Mouse (Mus musculus) erythroblast, embryonic 14.5 days (primary cell): Measurements from ENCODE around the gene Golm1. TPM values are rescaled to one million over a fixed set of nuclear protein-coding genes. Genes with fewer than 3 reads are reported as not detected.

Source experiments
- H3K27me3 ChIP-seq: 2 replicates; pipeline ENCODE4 v1.6.1; 2012; ENCODE audit warnings: inconsistent platforms; ENCODE audit not compliant: control insufficient read depth
- H3K36me3 ChIP-seq: 2 replicates; pipeline ENCODE4 v1.6.1; 2012; ENCODE audit warnings: mild to moderate bottlenecking, inconsistent platforms; ENCODE audit not compliant: control insufficient read depth
- H3K4me1 ChIP-seq: 2 replicates; pipeline ENCODE4 v1.6.1; 2012; ENCODE audit warnings: inconsistent platforms; ENCODE audit not compliant: control insufficient read depth
- H3K4me3 ChIP-seq: replicated peaks from 2 replicates; pipeline ENCODE3; 2012; ENCODE audit warnings: moderate library complexity, mild to moderate bottlenecking, inconsistent platforms
- H3K9me3 ChIP-seq: 2 replicates; pipeline ENCODE4 v1.6.1; 2012; ENCODE audit warnings: low read length, inconsistent platforms, mixed read lengths; ENCODE audit not compliant: control insufficient read depth
- GATA1 ChIP-seq: IDR thresholded peaks from 2 replicates; pipeline ENCODE4 v1.6.1; 2012; ENCODE audit warnings: low read length, inconsistent platforms, mixed read lengths
- TAL1 ChIP-seq: IDR thresholded peaks from 3 replicates; pipeline ENCODE4 v1.6.1; 2012; ENCODE audit warnings: low read length, inconsistent platforms, mixed read lengths
- polyA plus RNA-seq: library from polyadenylated mRNA; stranded (reverse); fragments of >175 nt; gene quantifications from 2 replicates; pipeline ENCODE4 v1.2.3, GENCODE M21; 2012

Gene Golm1
- polyA plus RNA-seq, 1 experiment: 0.98 TPM

- no peaks in the 10 kb centered on the region for H3K27me3 ChIP-seq
- no peak for TF ChIP-seq TAL1
- no peak for TF ChIP-seq GATA1
- H3K4me1 ChIP-seq: peaks cover 48% of the 10 kb centered on the region
Measured at GRCm38 (mm10) chr13:59640178-59640440, 35.5 kb downstream of the Golm1 start.

GRCm38 (mm10) chr13:59639368-59640177 lies 36.0 kb downstream of the Golm1 start:
- no peaks in the 10 kb centered on the region for H3K27me3 ChIP-seq
- TF ChIP-seq TAL1 (no peak), GATA1 (no peak)
- peaks cover 44% of the 10 kb centered on the region for H3K4me1 ChIP-seq
- peaks cover 85% of the 10 kb centered on the region for H3K36me3 ChIP-seq
- no peak overlapping the region for H3K4me3 ChIP-seq
- H3K9me3 ChIP-seq: no peaks in the 10 kb centered on the region

More at GRCm38 (mm10) chr13:59640178-59640440, 35.5 kb downstream of the Golm1 start:
- H3K9me3 ChIP-seq: no peaks in the 10 kb centered on the region
- no peak overlapping the region for H3K4me3 ChIP-seq
- peaks cover 85% of the 10 kb centered on the region for H3K36me3 ChIP-seq

DNA sequence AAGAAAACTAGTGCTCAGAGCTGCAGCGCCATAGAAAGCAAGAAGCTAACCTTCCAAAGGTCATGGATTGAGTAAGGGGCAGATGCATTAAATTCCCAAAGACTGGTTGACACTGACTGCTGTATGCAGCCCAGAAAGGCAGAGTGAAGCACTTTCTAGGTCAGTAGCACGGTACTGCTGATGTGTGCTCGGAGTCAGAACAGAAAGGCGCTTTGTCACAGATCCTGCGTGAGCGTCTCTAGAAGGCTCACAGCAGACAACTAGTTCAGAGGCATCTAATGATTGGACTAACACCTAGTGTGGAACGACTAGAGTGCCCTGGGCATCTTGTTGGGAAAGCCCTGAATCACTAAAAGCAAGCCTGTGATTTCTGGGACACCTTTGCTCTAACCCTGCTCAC lies 37.8 kb downstream of the Golm1 start:
- Histone ChIP-seq H3K4me1 (peaks cover 38% of the 10 kb centered on the region), H3K36me3 (peaks cover 96% of the 10 kb centered on the region), H3K9me3 (no peaks in the 10 kb centered on the region), H3K27me3 (no peaks in the 10 kb centered on the region), H3K4me3 (no peak overlapping the region)
- TF ChIP-seq TAL1 (no peak), GATA1 (no peak)

- Histone ChIP-seq H3K36me3 (peaks cover 97% of the 10 kb centered on the region), H3K9me3 (no peaks in the 10 kb centered on the region), H3K4me3 (no peak overlapping the region), H3K4me1 (peaks cover 11% of the 10 kb centered on the region), H3K27me3 (no peaks in the 10 kb centered on the region)
- TF ChIP-seq TAL1 (no peak), GATA1 (no peak)
Measured at GRCm38 (mm10) chr13:59634637-59635036, 41.0 kb downstream of the Golm1 start.

DNA sequence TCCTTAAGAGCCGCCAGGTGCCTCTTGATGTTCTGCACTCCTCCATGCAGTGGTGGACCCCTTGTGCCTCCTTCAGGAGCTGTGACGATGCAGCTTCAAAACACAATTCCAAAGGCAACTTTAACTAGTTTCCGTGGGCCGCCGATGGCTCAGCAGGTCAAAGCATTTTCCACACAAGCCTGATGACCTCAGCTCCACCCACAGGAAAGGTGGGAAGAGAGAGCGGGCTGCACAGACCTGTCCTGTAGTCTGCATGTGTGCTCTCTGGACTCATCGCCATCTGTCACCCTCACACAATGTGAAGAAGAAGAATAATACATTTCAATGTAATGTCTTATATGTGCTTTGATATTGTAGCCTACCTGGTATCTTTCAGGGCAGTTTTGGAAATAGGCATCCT lies 48.9 kb downstream of the Golm1 start:
- H3K27me3 ChIP-seq: no peaks in the 10 kb centered on the region
- peaks cover 72% of the 10 kb centered on the region for H3K36me3 ChIP-seq
- H3K9me3 ChIP-seq: no peaks in the 10 kb centered on the region
- H3K4me3 ChIP-seq: no peak overlapping the region
- TF ChIP-seq GATA1: no peak
- TF ChIP-seq TAL1: no peak
- H3K4me1 ChIP-seq: no peaks in the 10 kb centered on the region

DNA sequence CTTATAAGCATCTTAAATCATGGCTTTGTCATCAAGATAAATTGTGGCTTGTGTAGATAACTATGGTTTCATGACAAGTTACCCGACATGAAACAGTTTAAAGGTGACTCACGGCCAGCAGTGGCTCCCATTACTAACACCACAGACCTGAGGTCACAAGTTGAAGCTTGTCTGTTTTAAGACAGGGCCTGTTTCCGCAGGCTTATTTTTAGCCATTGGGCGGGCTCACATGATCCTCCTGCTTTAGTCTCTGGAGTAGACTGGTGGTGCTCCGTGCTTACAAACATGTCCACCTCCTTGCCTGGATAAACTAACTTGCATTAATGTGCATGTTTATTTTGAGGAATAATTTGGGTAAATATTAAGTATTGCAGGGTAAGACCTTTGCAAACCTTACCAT lies 50.7 kb downstream of the Golm1 start:
- Histone ChIP-seq H3K9me3 (no peaks in the 10 kb centered on the region), H3K4me3 (no peak overlapping the region), H3K4me1 (peaks cover 3% of the 10 kb centered on the region), H3K27me3 (no peaks in the 10 kb centered on the region), H3K36me3 (peaks cover 72% of the 10 kb centered on the region)
- TF ChIP-seq GATA1 (no peak), TAL1 (no peak)

DNA sequence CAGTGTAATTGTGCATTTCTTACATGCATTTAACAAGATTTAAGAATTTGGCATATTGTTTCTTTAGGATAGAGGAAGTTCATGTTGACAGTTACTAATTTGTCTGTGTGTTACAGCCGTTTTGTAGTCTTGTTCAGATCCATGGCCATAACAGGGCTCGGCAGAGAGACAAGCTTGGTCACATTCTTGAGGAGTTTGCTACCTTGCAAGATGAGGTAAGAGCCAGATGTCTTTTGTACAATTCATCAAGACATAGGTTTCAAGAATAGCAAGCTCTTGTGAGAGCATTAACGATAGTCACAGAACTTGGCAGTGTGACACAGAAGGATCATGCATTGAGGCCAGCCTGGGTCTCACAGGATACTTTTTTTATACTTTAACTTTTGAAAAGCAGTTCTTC lies 51.2 kb downstream of the Golm1 start:
- H3K9me3 ChIP-seq: no peaks in the 10 kb centered on the region
- no peak overlapping the region for H3K4me3 ChIP-seq
- peaks cover 68% of the 10 kb centered on the region for H3K36me3 ChIP-seq
- H3K4me1 ChIP-seq: peaks cover 3% of the 10 kb centered on the region
- no peaks in the 10 kb centered on the region for H3K27me3 ChIP-seq
- no peak for TF ChIP-seq TAL1
- TF ChIP-seq GATA1: no peak

- Histone ChIP-seq H3K36me3 (peaks cover 70% of the 10 kb centered on the region), H3K27me3 (no peaks in the 10 kb centered on the region), H3K9me3 (no peaks in the 10 kb centered on the region), H3K4me3 (no peak overlapping the region), H3K4me1 (peaks cover 3% of the 10 kb centered on the region)
- no peak for TF ChIP-seq TAL1
- no peak for TF ChIP-seq GATA1
Measured at GRCm38 (mm10) chr13:59621643-59622489, 53.7 kb downstream of the Golm1 start.

DNA sequence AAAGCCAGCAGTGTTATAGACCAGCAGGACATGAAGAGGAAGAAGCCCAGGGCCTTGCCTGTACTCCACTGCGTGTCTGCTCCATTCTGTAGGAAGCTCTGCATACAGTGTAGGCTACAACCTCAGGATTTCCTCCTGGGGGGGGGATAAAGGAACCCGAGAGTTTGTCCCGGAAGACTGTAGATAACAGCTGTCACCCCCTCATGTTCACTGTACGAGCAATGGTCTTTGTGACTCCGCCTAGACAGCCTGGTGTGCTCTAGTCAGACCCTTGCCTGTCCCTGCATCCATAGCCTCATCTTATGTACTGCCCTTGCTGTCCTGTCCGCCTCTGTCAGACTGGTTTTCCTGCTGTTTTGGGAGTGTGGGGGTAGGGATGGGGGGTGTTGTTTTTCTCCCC lies 57.1 kb downstream of the Golm1 start:
- H3K36me3 ChIP-seq: peaks cover 56% of the 10 kb centered on the region
- H3K9me3 ChIP-seq: no peaks in the 10 kb centered on the region
- H3K4me3 ChIP-seq: no peak overlapping the region
- no peaks in the 10 kb centered on the region for H3K27me3 ChIP-seq
- peaks cover 3% of the 10 kb centered on the region for H3K4me1 ChIP-seq
- TF ChIP-seq TAL1: no peak
- TF ChIP-seq GATA1: no peak

- Histone ChIP-seq H3K4me3 (no peak overlapping the region), H3K36me3 (peaks cover 54% of the 10 kb centered on the region), H3K27me3 (no peaks in the 10 kb centered on the region)
Measured at GRCm38 (mm10) chr13:59615554-59615953, 60.1 kb downstream of the Golm1 start.

More at GRCm38 (mm10) chr13:59615554-59615953, 60.1 kb downstream of the Golm1 start:
- peaks cover 3% of the 10 kb centered on the region for H3K4me1 ChIP-seq
- H3K9me3 ChIP-seq: no peaks in the 10 kb centered on the region
- TF ChIP-seq TAL1 (no peak), GATA1 (no peak)
